ENCODE assay signal across 21 mouse cellular contexts in genomic region chr2:167506546-167507260, GRCm38 (mm10). TPM values are rescaled to one million over a fixed set of nuclear protein-coding genes. Genes with fewer than 3 reads are reported as not detected.
DNase-seq lines count a peak whose midpoint lies in the region; ATAC-seq and TF ChIP-seq lines count a peak whose summit lies in the region.
"Had no signal": no experiment of that assay in that cellular context is flagged by ENCODE, and none has a peak within 500 bp of the region (broad histone marks: within the 10 kb centered on the region; RNA-seq: fewer than 3 reads in every experiment).

No protein-coding gene starts in this region.

- H3K27me3 ChIP-seq in heart, embryonic 13.5 days (replicated peaks) = no peaks in the 10 kb centered on the region
- H3K27me3 ChIP-seq in midbrain, embryonic 13.5 days = no peaks in the 10 kb centered on the region
- H3K27me3 ChIP-seq in midbrain, postnatal 0 days (ENCODE audit: insufficient read depth, low read length) = no peaks in the 10 kb centered on the region
- H3K27me3 ChIP-seq: embryonic facial prominence, embryonic 15.5 days; kidney, embryonic 15.5 days; limb, embryonic 13.5 days; liver, embryonic 15.5 days; midbrain, embryonic 12.5 days; stomach, embryonic 15.5 days had no signal

- peaks cover 54% of the 10 kb centered on the region for H3K36me3 ChIP-seq in heart, embryonic 13.5 days
- H3K36me3 ChIP-seq in midbrain, embryonic 13.5 days = peaks cover 51% of the 10 kb centered on the region
- H3K36me3 ChIP-seq in midbrain, postnatal 0 days (ENCODE audit: insufficient read depth, low read length) = peaks cover 12% of the 10 kb centered on the region
- H3K36me3 ChIP-seq in macrophage (ENCODE audit: inconsistent target) = peaks cover 52% of the 10 kb centered on the region

- ATAC-seq in cerebellum, adult (ENCODE audit: insufficient number of reproducible peaks, low FRiP score, low TSS enrichment) = no peak
- no peak for ATAC-seq in heart, embryonic 13.5 days (ENCODE audit: extremely low read depth, insufficient number of reproducible peaks, low FRiP score, low TSS enrichment)
- ATAC-seq in midbrain, embryonic 13.5 days = no peak
- no peak for ATAC-seq in midbrain, postnatal 0 days (ENCODE audit: low FRiP score)
- ATAC-seq: forebrain, embryonic 16.5 days had no signal

- 91% methylated on average over 10 of the region's 10 CpGs for WGBS in heart, embryonic 13.5 days
- 95% methylated on average over 10 of the region's 10 CpGs for WGBS in midbrain, embryonic 13.5 days
- WGBS in midbrain, postnatal 0 days = 94% methylated on average over 10 of the region's 10 CpGs
- 98% methylated on average over 8 of the region's 10 CpGs for WGBS in macrophage (ENCODE audit: missing documents)

- peaks cover 80% of the 10 kb centered on the region for H3K79me2 ChIP-seq in macrophage (ENCODE audit: inconsistent target)

- DNase-seq in cerebellum, adult 8-10 months = peak; percentile 13
- DNase-seq in heart, postnatal 36 days = no peak
- no peak for DNase-seq in midbrain, postnatal 0 days (ENCODE audit: low spot score)
- DNase-seq: adrenal gland, adult 2 months; embryo, embryonic 11 days; gastrocnemius, postnatal 36 days; kidney, adult 11 months; kidney, postnatal 36 days; thymus, postnatal 25 days had no signal

- no peak overlapping the region for H3K4me3 ChIP-seq in heart, embryonic 13.5 days
- no peak overlapping the region for H3K4me3 ChIP-seq in midbrain, embryonic 13.5 days (replicated peaks)
- no peak overlapping the region for H3K4me3 ChIP-seq in midbrain, postnatal 0 days (ENCODE audit: low read depth, low read length)
- no peak overlapping the region for H3K4me3 ChIP-seq in macrophage (ENCODE audit: inconsistent target)
- H3K4me3 ChIP-seq: embryonic facial prominence, embryonic 15.5 days; kidney, embryonic 15.5 days; limb, embryonic 13.5 days; liver, embryonic 15.5 days; midbrain, embryonic 12.5 days; stomach, embryonic 15.5 days had no signal

- H3K4me1 ChIP-seq in heart, embryonic 13.5 days = peaks cover 60% of the 10 kb centered on the region
- H3K4me1 ChIP-seq in midbrain, embryonic 13.5 days (replicated peaks) = peaks cover 36% of the 10 kb centered on the region
- peaks cover 8% of the 10 kb centered on the region; the same call in 1 of the 2 replicates for H3K4me1 ChIP-seq in midbrain, postnatal 0 days (ENCODE audit: insufficient read depth, low read length)

- H3K4me2 ChIP-seq in heart, embryonic 13.5 days = no peak overlapping the region
- peak overlapping the region; percentile 96; the same call in 1 of the 2 replicates for H3K4me2 ChIP-seq in midbrain, embryonic 13.5 days (replicated peaks)
- no peak overlapping the region for H3K4me2 ChIP-seq in midbrain, postnatal 0 days (ENCODE audit: low read depth, low read length, poor library complexity, severe bottlenecking)
- H3K4me2 ChIP-seq: embryonic facial prominence, embryonic 15.5 days; kidney, embryonic 15.5 days; limb, embryonic 13.5 days; midbrain, embryonic 12.5 days; stomach, embryonic 15.5 days had no signal

- H3K27ac ChIP-seq in heart, embryonic 13.5 days (replicated peaks) = no peak overlapping the region
- H3K27ac ChIP-seq in midbrain, embryonic 13.5 days = no peak overlapping the region
- no peak overlapping the region for H3K27ac ChIP-seq in midbrain, postnatal 0 days (ENCODE audit: low read depth, low read length)
- peak overlapping the region; percentile 91; the same call in 1 of the 2 replicates for H3K27ac ChIP-seq in macrophage
- H3K27ac ChIP-seq: embryonic facial prominence, embryonic 15.5 days; kidney, embryonic 15.5 days; limb, embryonic 13.5 days; midbrain, embryonic 12.5 days; stomach, embryonic 15.5 days had no signal

- peak overlapping the region; percentile 5; the same call in 1 of the 2 replicates for H3K9ac ChIP-seq in heart, embryonic 13.5 days
- H3K9ac ChIP-seq in midbrain, embryonic 13.5 days (replicated peaks) = peak overlapping the region; percentile 32; the same call in 1 of the 2 replicates
- H3K9ac ChIP-seq in midbrain, postnatal 0 days (replicated peaks; ENCODE audit: low read length, poor library complexity, severe bottlenecking) = no peak overlapping the region
- H3K9ac ChIP-seq: embryonic facial prominence, embryonic 15.5 days; kidney, embryonic 15.5 days; limb, embryonic 13.5 days; liver, embryonic 15.5 days; stomach, embryonic 15.5 days had no signal

- no peaks in the 10 kb centered on the region for H3K9me3 ChIP-seq in heart, embryonic 13.5 days
- H3K9me3 ChIP-seq in midbrain, embryonic 13.5 days = no peaks in the 10 kb centered on the region
- no peaks in the 10 kb centered on the region for H3K9me3 ChIP-seq in midbrain, postnatal 0 days (ENCODE audit: low read length)
- H3K9me3 ChIP-seq: embryonic facial prominence, embryonic 15.5 days; kidney, embryonic 15.5 days; limb, embryonic 13.5 days; liver, embryonic 15.5 days; midbrain, embryonic 12.5 days; stomach, embryonic 15.5 days had no signal

- TF ChIP-seq CTCF in midbrain, postnatal 0 days (IDR thresholded peaks at IDR 0.05) = no peak

- intact Hi-C loops in heart, postnatal 36 days (cut with DNase I) = no loop called here

RNA-seq across cellular contexts. Expression of gene Spata2, which starts 14.0 kb away (rescaled TPM):
- 13.5 and 14.6 TPM in 2 replicates for polyA plus RNA-seq in heart, embryonic 13.5 days (2015; fragmentation: Nextera tagmentation; extraction: Ambion mirVana)
- 10 to 100 TPM; 13.6 to 14.6 TPM for total RNA-seq in heart, postnatal 36 days (2021)
- 25.1 and 30.2 TPM in 2 replicates for polyA plus RNA-seq in midbrain, embryonic 13.5 days (2015; fragmentation: Nextera tagmentation; extraction: Ambion mirVana)
- 39.2 and 41.5 TPM in 2 replicates for total RNA-seq in midbrain, postnatal 0 days (2014; rRNA removed)
- polyA plus RNA-seq in midbrain, postnatal 0 days (2015; fragmentation: Nextera tagmentation; extraction: Ambion mirVana) = 27.6 and 29.9 TPM in 2 replicates
- total RNA-seq in macrophage (2018; cell fraction: chromatin; rRNA removed) = 10 to 100 TPM; 20.5 to 63.0 (median 40.8) TPM
- 10 to 100 TPM; 21.0 to 37.7 (median 25.0) TPM for total RNA-seq in macrophage (2018; cell fraction: cytosol; rRNA removed)
- total RNA-seq in macrophage (2018; cell fraction: nucleus; rRNA removed) = 10 to 100 TPM; 23.1 to 53.1 (median 37.8) TPM
- polyA plus RNA-seq in macrophage (2018) = 11.7 to 18.0 TPM (median 14.0 TPM) in 3 replicates

RNA-seq across cellular contexts. Expression of gene Rnf114, which starts 14.3 kb away (rescaled TPM):
- 58.0 and 65.0 TPM in 2 replicates for polyA plus RNA-seq in heart, embryonic 13.5 days (2015; fragmentation: Nextera tagmentation; extraction: Ambion mirVana)
- 10 to 100 TPM; 68.2 to 70.1 TPM for total RNA-seq in heart, postnatal 36 days (2021)
- polyA plus RNA-seq in midbrain, embryonic 13.5 days (2015; fragmentation: Nextera tagmentation; extraction: Ambion mirVana) = 154 and 165 TPM in 2 replicates
- total RNA-seq in midbrain, postnatal 0 days (2014; rRNA removed) = 78.2 and 83.4 TPM in 2 replicates
- 84.2 and 84.9 TPM in 2 replicates for polyA plus RNA-seq in midbrain, postnatal 0 days (2015; fragmentation: Nextera tagmentation; extraction: Ambion mirVana)
- total RNA-seq in macrophage (2018; cell fraction: chromatin; rRNA removed) = 100 to 1,000 TPM in 13 of 26 experiments, 10 to 100 TPM in 13; 38.5 to 171 (median 104) TPM
- 100 to 1,000 TPM in 17 of 26 experiments, 10 to 100 TPM in 9; 85.1 to 241 (median 172) TPM for total RNA-seq in macrophage (2018; cell fraction: cytosol; rRNA removed)
- 100 to 1,000 TPM in 16 of 26 experiments, 10 to 100 TPM in 10; 55.5 to 206 (median 162) TPM for total RNA-seq in macrophage (2018; cell fraction: nucleus; rRNA removed)
- polyA plus RNA-seq in macrophage (2018) = 48.9 to 118 TPM (median 85.7 TPM) in 3 replicates

RNA-seq across cellular contexts. Expression of gene Snai1, which starts 31.3 kb away (rescaled TPM):
- 17.3 and 17.6 TPM in 2 replicates for polyA plus RNA-seq in heart, embryonic 13.5 days (2015; fragmentation: Nextera tagmentation; extraction: Ambion mirVana)
- total RNA-seq in heart, postnatal 36 days (2021) = 1 to 10 TPM; 1.5 to 2.0 TPM
- polyA plus RNA-seq in midbrain, embryonic 13.5 days (2015; fragmentation: Nextera tagmentation; extraction: Ambion mirVana) = 5.4 and 5.8 TPM in 2 replicates
- 0.28 and 0.71 TPM in 2 replicates for total RNA-seq in midbrain, postnatal 0 days (2014; rRNA removed)
- polyA plus RNA-seq in midbrain, postnatal 0 days (2015; fragmentation: Nextera tagmentation; extraction: Ambion mirVana) = 3.8 and 5.1 TPM in 2 replicates
- 1 to 10 TPM in 1 of 26 experiments, not detected in 25; 1.8 TPM for total RNA-seq in macrophage (2018; cell fraction: chromatin; rRNA removed)
- under 1 TPM in 5 of 26 experiments, not detected in 21; 0.07 to 0.10 (median 0.09) TPM for total RNA-seq in macrophage (2018; cell fraction: cytosol; rRNA removed)
- 1 to 10 TPM in 1 of 26 experiments, under 1 TPM in 2, not detected in 23; 0.41 to 2.0 (median 0.92) TPM for total RNA-seq in macrophage (2018; cell fraction: nucleus; rRNA removed)
- polyA plus RNA-seq in macrophage (2018) = not detected in 3 replicates
- total RNA-seq: hematopoietic stem cell, adult 5-6 weeks had no signal
